Mouse (Mus musculus): Measurements from ENCODE around the gene Lysmd1.
A peak's percentile ranks its signal among the peaks of the same experiment; 100 is the strongest.
"Not testable (repeated sequence)": the region's sequence is repeated elsewhere in the genome, so short reads cannot be mapped to it uniquely, and the experiment has no call there.

The Lysmd1 gene

GRCm38 (mm10) chr3:95133680-95134101 lies at the start of gene Lysmd1, which contains the start of gene Scnm1:
TSS of gene Lysmd1 (plus strand) at chr3:95134088.
TSS of gene Scnm1 (minus strand) at chr3:95134011.
- DNase-seq = peak; percentile 92

- DNase-seq = no peak
Measured at GRCm38 (mm10) chr3:95088071-95088470, 45.8 kb upstream of the Lysmd1 start.

- no peak for DNase-seq
Measured at GRCm38 (mm10) chr3:95100854-95101253, 33.0 kb upstream of the Lysmd1 start.

GRCm38 (mm10) chr3:95105121-95105520 lies 28.8 kb upstream of the Lysmd1 start:
- DNase-seq = no peak

GRCm38 (mm10) chr3:95105586-95106337 lies 28.1 kb upstream of the Lysmd1 start:
- no peak for DNase-seq

- DNase-seq = peak; percentile 97
Measured at GRCm38 (mm10) chr3:95106338-95107117, 27.4 kb upstream of the Lysmd1 start, which contains the start of gene Pip5k1a. TSS of gene Pip5k1a (minus strand) at chr3:95106930.

- DNase-seq = not testable (repeated sequence)
Measured at GRCm38 (mm10) chr3:95107308-95107707, 26.6 kb upstream of the Lysmd1 start.

- peak; percentile 17 for DNase-seq
Measured at GRCm38 (mm10) chr3:95107898-95108297, 26.0 kb upstream of the Lysmd1 start.

- peak; percentile 91 for DNase-seq
Measured at GRCm38 (mm10) chr3:95110911-95111726, 22.8 kb upstream of the Lysmd1 start, which contains the start of gene Vps72. TSS of gene Vps72 (plus strand) at chr3:95111022.

GRCm38 (mm10) chr3:95112760-95113159 lies 21.1 kb upstream of the Lysmd1 start:
- no peak for DNase-seq

GRCm38 (mm10) chr3:95117751-95118150 lies 16.1 kb upstream of the Lysmd1 start:
- no peak for DNase-seq

- no peak for DNase-seq
Measured at GRCm38 (mm10) chr3:95121580-95121979, 12.3 kb upstream of the Lysmd1 start.

GRCm38 (mm10) chr3:95124246-95124645 lies 9.6 kb upstream of the Lysmd1 start, which contains the start of gene Tmod4:
TSS of gene Tmod4 (plus strand) at chr3:95124476.
- DNase-seq = peak; percentile 41

GRCm38 (mm10) chr3:95124972-95125371 lies 8.9 kb upstream of the Lysmd1 start:
- DNase-seq = no peak

- DNase-seq = no peak
Measured at GRCm38 (mm10) chr3:95129226-95129651, 4.6 kb upstream of the Lysmd1 start.

GRCm38 (mm10) chr3:95130081-95130480 lies 3.8 kb upstream of the Lysmd1 start:
- no peak for DNase-seq

GRCm38 (mm10) chr3:95132389-95132788 lies 1.5 kb upstream of the Lysmd1 start:
- DNase-seq = peak; percentile 21

GRCm38 (mm10) chr3:95133176-95133575 lies 712 bp upstream of the Lysmd1 start:
- DNase-seq = no peak

- DNase-seq = not testable (repeated sequence)
Measured at GRCm38 (mm10) chr3:95134133-95134532, 245 bp downstream of the Lysmd1 start.

- peak; percentile 48 for DNase-seq
Measured at GRCm38 (mm10) chr3:95135023-95135422, 1.1 kb downstream of the Lysmd1 start.

- DNase-seq = peak; percentile 23
Measured at GRCm38 (mm10) chr3:95135433-95136052, 1.7 kb downstream of the Lysmd1 start.

- no peak for DNase-seq
Measured at GRCm38 (mm10) chr3:95136336-95136735, 2.4 kb downstream of the Lysmd1 start.

Measured in thymus, postnatal 14 days (tissue).